Comparison of ENCODE assay signal across 14 mouse cellular contexts in the genomic region with DNA sequence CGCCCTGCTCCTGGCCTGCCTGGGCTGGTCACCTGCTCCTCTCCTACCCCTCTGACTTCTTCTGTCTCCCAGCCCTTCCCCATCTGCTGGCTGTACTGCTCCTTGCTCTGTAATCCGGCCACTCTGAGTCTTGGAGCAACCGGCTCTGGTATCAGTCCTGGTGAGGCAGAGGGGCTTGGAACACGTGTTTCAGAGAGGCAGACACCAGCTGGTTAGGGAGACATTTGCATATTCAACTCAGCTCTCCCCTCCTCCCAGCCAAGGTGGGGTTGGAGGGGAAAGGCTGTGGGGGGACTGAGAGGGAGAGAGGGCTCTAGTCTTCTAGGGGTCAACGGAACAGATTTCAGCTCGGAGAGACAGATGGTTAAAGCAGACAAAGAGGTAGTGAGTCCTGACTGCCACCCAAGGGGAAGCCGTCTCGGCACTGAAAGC.
DNase-seq lines count a peak whose midpoint lies in the region; ATAC-seq and TF ChIP-seq lines count a peak whose summit lies in the region.
"Had no signal": no experiment of that assay in that cellular context is flagged by ENCODE, and none has a peak within 500 bp of the region (broad histone marks: within the 10 kb centered on the region; RNA-seq: fewer than 3 reads in every experiment).

No protein-coding gene starts in this region.

- no peak for TF ChIP-seq CTCF in forebrain, postnatal 0 days (IDR thresholded peaks at IDR 0.05; ENCODE audit: low read depth)

- H3K27me3 ChIP-seq in forebrain, postnatal 0 days (ENCODE audit: insufficient read depth, low read length) = no peaks in the 10 kb centered on the region
- H3K27me3 ChIP-seq in midbrain, embryonic 12.5 days = no peaks in the 10 kb centered on the region; the same call in 1 of the 2 replicates
- H3K27me3 ChIP-seq: kidney, embryonic 15.5 days; liver, embryonic 13.5 days; Patski had no signal

- H3K9me3 ChIP-seq in forebrain, postnatal 0 days (ENCODE audit: low read length) = no peaks in the 10 kb centered on the region
- no peaks in the 10 kb centered on the region for H3K9me3 ChIP-seq in midbrain, embryonic 12.5 days
- H3K9me3 ChIP-seq: kidney, embryonic 15.5 days; liver, embryonic 13.5 days had no signal

- H3K4me1 ChIP-seq in forebrain, postnatal 0 days (ENCODE audit: insufficient read depth) = peaks cover 25% of the 10 kb centered on the region
- peaks cover 19% of the 10 kb centered on the region for H3K4me1 ChIP-seq in midbrain, embryonic 12.5 days
- H3K4me1 ChIP-seq: liver, embryonic 13.5 days had no signal

- H3K4me2 ChIP-seq in forebrain, postnatal 0 days (ENCODE audit: low read depth) = no peak overlapping the region
- no peak overlapping the region for H3K4me2 ChIP-seq in midbrain, embryonic 12.5 days (replicated peaks)
- H3K4me2 ChIP-seq: kidney, embryonic 15.5 days; liver, embryonic 13.5 days had no signal

- no peaks in the 10 kb centered on the region for H3K36me3 ChIP-seq in forebrain, postnatal 0 days (ENCODE audit: insufficient read depth)
- H3K36me3 ChIP-seq in midbrain, embryonic 12.5 days = no peaks in the 10 kb centered on the region
- H3K36me3 ChIP-seq: kidney, embryonic 15.5 days; liver, embryonic 13.5 days had no signal

- DNase-seq in A20 (ENCODE audit: low read depth, low spot score) = peak; percentile 5
- DNase-seq in embryo, embryonic 10.5 days (ENCODE audit: low spot score) = peak; percentile 69
- DNase-seq in forebrain, postnatal 0 days = peak; percentile 64
- no peak for DNase-seq in adrenal gland, adult 2 months
- DNase-seq in layer of hippocampus, adult 8-10 months (ENCODE audit: low spot score in 2 of 2) = no peak
- DNase-seq in kidney, postnatal 14 days = no peak
- no peak for DNase-seq in layer of hippocampus, postnatal 36 days
- DNase-seq: adrenal gland, postnatal 36 days; cerebellum, adult 8-10 months; heart, postnatal 14 days; liver, embryonic 13.5 days had no signal

- peak; percentile 58 for ATAC-seq in forebrain, postnatal 0 days
- peak; percentile 75 for ATAC-seq in midbrain, embryonic 12.5 days (ENCODE audit: low FRiP score, low read depth)
- ATAC-seq: Patski had no signal

- no peak overlapping the region for H3K9ac ChIP-seq in forebrain, postnatal 0 days
- H3K9ac ChIP-seq in midbrain, embryonic 12.5 days (replicated peaks) = no peak overlapping the region
- H3K9ac ChIP-seq: kidney, embryonic 15.5 days; liver, embryonic 13.5 days had no signal

- H3K4me3 ChIP-seq in forebrain, postnatal 0 days (ENCODE audit: low read depth, low read length) = no peak overlapping the region
- no peak overlapping the region for H3K4me3 ChIP-seq in midbrain, embryonic 12.5 days
- H3K4me3 ChIP-seq: kidney, embryonic 15.5 days; liver, embryonic 13.5 days had no signal

- 19% methylated on average over 8 of the region's 8 CpGs for WGBS in forebrain, postnatal 0 days
- 16% methylated on average over 8 of the region's 8 CpGs for WGBS in midbrain, embryonic 12.5 days

- H3K27ac ChIP-seq in forebrain, postnatal 0 days (ENCODE audit: low read depth, low read length) = peak overlapping the region; percentile 67
- H3K27ac ChIP-seq in midbrain, embryonic 12.5 days (replicated peaks) = peak overlapping the region; percentile 76
- H3K27ac ChIP-seq: kidney, embryonic 15.5 days; liver, embryonic 13.5 days had no signal

Comparison
In these comparisons a context has a peak if more than half of its experiments do, and no peak if none do; other contexts are left out.
1. DNase-seq: peak in A20 (single experiment), embryo, embryonic 10.5 days (single experiment) and forebrain, postnatal 0 days (single experiment); none in adrenal gland, adult 2 months (single experiment), layer of hippocampus, adult 8-10 months (0 of 2), kidney, postnatal 14 days (single experiment) and layer of hippocampus, postnatal 36 days (0 of 2).